Mouse (Mus musculus): ENCODE results near the gene Atp2a1.
"Not testable (repeated sequence)": the region's sequence is repeated elsewhere in the genome, so short reads cannot be mapped to it uniquely, and the experiment has no call there.

Gene Atp2a1

GRCm38 (mm10) chr7:126411061-126411460 lies 51.8 kb downstream of the Atp2a1 start:
- no peak for DNase-seq (ENCODE audit: low spot score in 2 of 2)

DNA sequence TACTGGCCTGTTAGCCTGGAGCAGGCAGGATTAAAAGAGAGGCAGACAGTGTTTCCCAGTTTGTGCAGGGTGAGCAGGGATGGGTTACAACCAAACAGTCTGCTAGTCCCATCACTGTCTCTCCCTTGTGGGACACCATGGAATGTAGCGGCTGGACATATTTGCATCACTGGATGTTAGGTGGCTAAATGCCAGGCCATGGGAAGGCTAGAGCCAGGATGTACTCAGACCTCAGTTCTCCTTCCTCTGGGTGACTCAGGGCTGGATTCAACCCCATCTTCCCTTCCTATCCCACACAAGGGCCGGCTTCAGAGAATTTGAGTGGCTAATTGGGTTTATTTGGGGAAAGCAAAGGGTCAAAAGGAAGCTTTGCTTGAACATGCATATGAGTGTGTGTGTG lies 54.2 kb downstream of the Atp2a1 start:
- no peak for DNase-seq (ENCODE audit: low spot score in 2 of 2)

GRCm38 (mm10) chr7:126402518-126402917 lies 60.4 kb downstream of the Atp2a1 start:
- DNase-seq (ENCODE audit: low spot score in 2 of 2), result not testable (repeated sequence)

DNA sequence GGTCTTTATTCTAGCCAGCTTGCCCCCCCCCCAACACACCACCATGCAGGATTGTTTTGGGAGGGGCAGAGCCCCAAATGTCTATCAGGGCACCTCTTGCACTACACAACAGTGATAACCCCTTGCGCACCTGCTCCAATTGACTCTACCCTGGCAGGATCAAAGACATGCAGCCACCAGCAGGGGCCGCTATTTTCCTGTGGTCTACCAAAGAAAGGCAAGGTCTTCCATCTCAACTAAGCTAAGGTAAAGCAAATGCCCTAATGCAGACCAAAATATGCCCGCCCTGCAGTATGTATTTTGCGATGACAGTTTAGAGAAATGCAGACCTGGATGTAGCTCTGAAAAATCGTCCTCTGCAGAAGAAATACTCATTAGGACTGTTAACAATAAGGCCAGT lies 63.4 kb downstream of the Atp2a1 start:
- DNase-seq (ENCODE audit: low spot score in 2 of 2), result peak; percentile 59 to 74

DNA sequence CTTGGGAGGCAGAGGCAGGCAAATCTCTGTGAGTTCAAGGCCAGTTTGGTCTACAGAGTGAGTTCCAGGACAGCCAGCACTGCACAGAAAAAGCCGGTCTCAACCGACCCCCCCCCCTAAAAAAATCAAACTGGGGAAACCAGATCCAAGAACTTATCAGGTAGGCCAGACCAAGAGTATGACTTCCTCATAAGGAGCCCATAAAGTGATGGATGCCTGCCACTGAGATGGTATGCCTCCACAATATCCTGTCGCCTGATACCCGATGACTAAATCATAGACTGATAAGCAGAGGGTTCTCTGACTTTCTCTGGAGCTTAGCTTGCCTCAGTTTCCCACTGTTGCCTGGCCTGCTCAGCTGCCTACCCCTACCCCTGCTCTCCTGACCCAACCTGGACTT lies 65.1 kb downstream of the Atp2a1 start:
- no peak for DNase-seq (ENCODE audit: low spot score in 2 of 2)

DNA sequence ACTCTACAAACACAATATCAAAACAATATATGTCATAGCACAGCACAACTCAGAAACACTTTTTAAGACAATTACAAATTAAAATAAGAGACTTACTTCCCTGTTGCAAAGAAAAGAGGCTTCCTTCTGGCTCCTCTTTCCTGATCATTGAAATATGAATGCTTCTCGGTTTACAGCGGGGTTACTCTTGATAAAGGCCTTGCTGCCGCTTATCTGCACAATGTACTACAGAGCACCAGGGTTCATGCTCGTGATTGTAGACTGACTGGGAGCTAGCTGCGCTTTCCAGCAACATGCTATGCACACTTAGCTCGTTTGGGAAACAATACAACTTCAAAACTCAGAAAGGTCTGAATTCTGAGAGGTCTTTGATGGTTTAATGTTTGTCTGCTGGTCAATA lies 65.7 kb downstream of the Atp2a1 start:
- DNase-seq (ENCODE audit: low spot score in 2 of 2), result no peak

DNA sequence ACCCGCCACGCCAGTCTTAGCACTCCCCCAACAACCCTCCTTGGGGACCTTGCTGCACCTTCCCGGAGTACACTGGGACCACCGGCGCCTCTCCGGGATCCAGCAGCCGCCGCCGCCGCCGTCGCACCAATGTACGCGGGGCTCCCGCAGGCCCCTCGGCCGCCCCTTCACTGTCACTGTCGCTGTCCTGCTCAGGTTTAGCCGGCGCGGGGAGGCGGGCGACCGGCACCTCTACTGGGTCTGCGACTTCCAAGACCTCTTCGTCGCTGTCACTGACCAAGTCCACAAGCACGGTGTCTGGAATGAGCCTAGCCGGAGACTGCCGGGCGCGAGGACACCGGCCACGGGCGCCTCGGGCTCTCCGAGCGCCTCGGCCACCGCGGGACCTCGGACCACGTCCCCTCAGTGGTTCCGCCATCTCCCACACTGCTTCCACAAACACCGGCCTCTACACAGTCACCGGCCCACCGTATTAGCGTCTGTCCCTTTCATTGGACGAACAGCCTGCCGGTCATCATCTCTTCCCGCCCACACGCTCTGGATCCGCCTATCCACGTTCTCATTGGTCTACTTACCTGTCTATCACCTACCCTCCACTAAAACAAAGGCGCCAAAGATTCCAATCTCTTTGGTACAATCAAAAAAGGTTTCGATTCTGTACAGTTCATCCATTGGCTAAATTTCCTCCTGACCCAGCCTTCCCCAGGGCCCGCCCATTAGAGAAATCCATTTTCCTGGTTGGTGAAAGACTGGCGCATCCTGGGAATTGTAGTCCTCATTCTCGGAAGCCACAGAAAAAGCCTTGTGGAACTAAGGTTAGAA lies 66.4 kb downstream of the Atp2a1 start, which contains the start of gene Nfatc2ip:
Gene Nfatc2ip, minus strand, starts transcription at position 440 of the 822 bp plus-strand sequence.
- peak; percentile 98 to 99 for DNase-seq (ENCODE audit: low spot score in 2 of 2)
